Mouse (Mus musculus): ENCODE measurements at regions not wholly inside any gene's neighbourhood (a gene's known extent, or its start where the extent isn't known, plus 50 kb on each side); places are given as distances from the start of the nearest gene placed in this dataset.
A peak's percentile ranks its signal among the peaks of the same experiment; 100 is the strongest.
"Not testable (repeated sequence)": the region's sequence is repeated elsewhere in the genome, so short reads cannot be mapped to it uniquely, and the experiment has no call there.

- no peak for DNase-seq (ENCODE audit: low spot score)
These were observed 99.3 kb upstream of the Bmp2k start for GRCm38 (mm10) chr5:96898120-96898672.

- no peak for DNase-seq (ENCODE audit: low spot score)
These were observed 98.8 kb upstream of the Bmp2k start for GRCm38 (mm10) chr5:96898695-96899094.

GRCm38 (mm10) chr5:96905572-96906271 is 91.8 kb upstream of the Bmp2k start:
- DNase-seq (ENCODE audit: low spot score): no peak

GRCm38 (mm10) chr5:96908371-96908770 is 89.1 kb upstream of the Bmp2k start:
- not testable (repeated sequence) for DNase-seq (ENCODE audit: low spot score)

GRCm38 (mm10) chr5:96909218-96909617 is 88.3 kb upstream of the Bmp2k start:
- DNase-seq (ENCODE audit: low spot score): no peak

- peak; percentile 90 for DNase-seq (ENCODE audit: low spot score)
These were observed 85.8 kb upstream of the Bmp2k start for GRCm38 (mm10) chr5:96911550-96912253.

GRCm38 (mm10) chr5:96912254-96912635 is 85.2 kb upstream of the Bmp2k start:
- DNase-seq (ENCODE audit: low spot score): no peak

GRCm38 (mm10) chr5:96912781-96913180 is 84.7 kb upstream of the Bmp2k start:
- peak; percentile 44 for DNase-seq (ENCODE audit: low spot score)

- DNase-seq (ENCODE audit: low spot score): no peak
These were observed 83.8 kb upstream of the Bmp2k start for GRCm38 (mm10) chr5:96913711-96914110.

GRCm38 (mm10) chr5:96914696-96915404 is 82.6 kb upstream of the Bmp2k start:
- DNase-seq (ENCODE audit: low spot score): no peak

- no peak for DNase-seq (ENCODE audit: low spot score)
These were observed 80.6 kb upstream of the Bmp2k start for GRCm38 (mm10) chr5:96916897-96917296.

- peak; percentile 58 for DNase-seq (ENCODE audit: low spot score)
These were observed 79.8 kb upstream of the Bmp2k start for GRCm38 (mm10) chr5:96917596-96918258.

- no peak for DNase-seq (ENCODE audit: low spot score)
These were observed 78.3 kb upstream of the Bmp2k start for GRCm38 (mm10) chr5:96919149-96919548.

GRCm38 (mm10) chr5:96921037-96921436 is 76.5 kb upstream of the Bmp2k start:
- no peak for DNase-seq (ENCODE audit: low spot score)

GRCm38 (mm10) chr5:96921511-96921910 is 76.0 kb upstream of the Bmp2k start:
- DNase-seq (ENCODE audit: low spot score): no peak

GRCm38 (mm10) chr5:96921973-96922715 is 75.3 kb upstream of the Bmp2k start:
- DNase-seq (ENCODE audit: low spot score): peak; percentile 56

GRCm38 (mm10) chr5:96922716-96923076 is 74.8 kb upstream of the Bmp2k start:
- no peak for DNase-seq (ENCODE audit: low spot score)

GRCm38 (mm10) chr5:96923526-96923925 is 74.0 kb upstream of the Bmp2k start:
- DNase-seq (ENCODE audit: low spot score): no peak

GRCm38 (mm10) chr5:96924736-96925429 is 72.6 kb upstream of the Bmp2k start:
- DNase-seq (ENCODE audit: low spot score): no peak

GRCm38 (mm10) chr5:96925943-96926342 is 71.5 kb upstream of the Bmp2k start:
- no peak for DNase-seq (ENCODE audit: low spot score)

GRCm38 (mm10) chr5:96931091-96931490 is 66.4 kb upstream of the Bmp2k start:
- DNase-seq (ENCODE audit: low spot score): no peak
